Mouse (Mus musculus) liver, embryonic 14.5 days (tissue): ENCODE results near the gene Wipf3. TPM values are rescaled to one million over a fixed set of nuclear protein-coding genes. Genes with fewer than 3 reads are reported as not detected.

Source experiments
- ATAC-seq: fragments of 200-750 bp; cut with Nextera tagmentation; 2 replicates; pipeline ENCODE4 v1.8.0; 2017; ENCODE audit warnings: moderate number of reproducible peaks, mild to moderate bottlenecking, moderate library complexity; ENCODE audit not compliant: insufficient read depth
- DNase-seq, 3 experiments: peaks; one replicate each; pipeline ENCODE4 v3.0.0-alpha.2; 2012 to 2013; ENCODE audit warnings: low read depth in 3 of 3, low spot score in 3 of 3
- H3K27ac ChIP-seq: fragments of 300-500 bp; sonication (generic); 2 replicates; pipeline ENCODE4 v1.5.1; 2014; ENCODE audit warnings: moderate library complexity, mild to moderate bottlenecking, control low read depth, inconsistent platforms
- H3K27me3 ChIP-seq: fragments of 300-500 bp; sonication (generic); 2 replicates; pipeline ENCODE4 v1.6.1; 2014; ENCODE audit warnings: mild to moderate bottlenecking, low read length, moderate library complexity; ENCODE audit not compliant: control insufficient read depth, insufficient read depth
- H3K36me3 ChIP-seq: fragments of 300-500 bp; sonication (generic); replicated peaks from 2 replicates; pipeline ENCODE4 v1.6.1; 2014; ENCODE audit warnings: low read depth; ENCODE audit not compliant: control insufficient read depth, insufficient read depth
- H3K4me1 ChIP-seq, 2 experiments: fragments of 200-500 bp in 1 of 2; fragments of 300-500 bp in 1 of 2; sonication (generic) in 1 of 2; replicated peaks; 2 replicates each; pipeline ENCODE4 v1.6.1; 2012 to 2014; ENCODE audit warnings: antibody characterized with exemption in 1 of 2, inconsistent platforms in 1 of 2, low read length in 1 of 2; ENCODE audit not compliant: control insufficient read depth in 2 of 2, insufficient read depth in 2 of 2
- H3K4me2 ChIP-seq: fragments of 300-500 bp; sonication (generic); 2 replicates; pipeline ENCODE4 v1.6.1; 2014; ENCODE audit warnings: low read depth, mild to moderate bottlenecking, control low read depth, moderate library complexity
- H3K4me3 ChIP-seq, 2 experiments: fragments of 200-500 bp in 1 of 2; fragments of 300-500 bp in 1 of 2; sonication (generic) in 1 of 2; 2 replicates each; pipeline ENCODE4 v1.5.1; 2012 to 2014; ENCODE audit warnings: low read depth in 2 of 2, low read length in 2 of 2, mild to moderate bottlenecking in 2 of 2, control low read depth in 1 of 2, inconsistent platforms in 1 of 2, moderate library complexity in 1 of 2; ENCODE audit not compliant: insufficient read depth in 1 of 2
- H3K9ac ChIP-seq: fragments of 300-500 bp; sonication (generic); replicated peaks from 2 replicates; pipeline ENCODE4 v1.6.1; 2014; ENCODE audit warnings: mild to moderate bottlenecking, control low read depth, moderate library complexity
- H3K9me3 ChIP-seq: fragments of 300-500 bp; sonication (generic); 2 replicates; pipeline ENCODE4 v1.6.1; 2016; ENCODE audit warnings: low read length, mixed read lengths; ENCODE audit not compliant: control insufficient read depth
- CTCF ChIP-seq: IDR thresholded peaks from 2 replicates; pipeline ENCODE4 v1.5.1; 2016; ENCODE audit warnings: antibody characterized with exemption, low read depth, control low read depth
- EP300 ChIP-seq: IDR thresholded peaks from 2 replicates; pipeline ENCODE4 v1.6.1; 2016; ENCODE audit warnings: antibody characterized with exemption, low read depth
- WGBS: fragments of 180-500 bp; shearing (Covaris S2); extraction: QIAGEN DNeasy Blood & Tissue Kit; methylation state at CpG from one replicate; pipeline ENCODE4 v1.1.7; 2014; ENCODE audit not compliant: insufficient replicate concordance; 5-methylcytosine and 5-hydroxymethylcytosine counted together
- polyA plus RNA-seq, 2 experiments: library from polyadenylated mRNA; depleted of rRNA in 1 of 2; stranded (reverse) in 1 of 2; unstranded in 1 of 2; fragments of >200 nt; fragmentation: Nextera tagmentation in 1 of 2; extraction: Ambion mirVana in 1 of 2; gene quantifications; 2 replicates each; pipeline versions ENCODE4 v1.2.1 to v1.2.3; 2012 to 2014

The Wipf3 gene
- polyA plus RNA-seq, 2 experiments: 0.09 to 0.19 TPM

DNA sequence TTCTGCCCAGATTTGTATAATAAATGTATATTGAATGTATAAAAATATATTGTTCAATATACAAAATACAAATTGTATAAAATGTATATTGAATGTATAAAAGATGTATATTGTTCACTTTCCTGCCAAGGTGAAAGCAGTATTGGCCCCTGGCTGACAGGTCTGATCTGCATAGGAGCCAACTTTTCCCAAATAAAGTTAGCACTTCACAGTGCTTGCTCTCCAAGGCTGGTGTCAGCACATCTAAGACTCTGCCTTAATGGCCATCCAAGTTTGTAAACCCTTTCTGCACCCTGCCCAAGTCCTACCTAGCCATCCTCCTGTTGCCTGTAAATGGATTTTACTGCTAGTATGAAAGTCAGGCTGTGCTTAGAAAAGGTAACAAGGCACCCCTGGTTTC lies 64.7 kb downstream of the Wipf3 start:
- DNase-seq (no peak), ATAC-seq (no peak)
- Histone ChIP-seq H3K4me1 (no peaks in the 10 kb centered on the region), H3K27ac (no peak overlapping the region), H3K9ac (no peak overlapping the region), H3K9me3 (no peaks in the 10 kb centered on the region), H3K4me2 (no peak overlapping the region), H3K4me3 (no peak overlapping the region), H3K27me3 (no peaks in the 10 kb centered on the region), H3K36me3 (no peaks in the 10 kb centered on the region)
- no peak for TF ChIP-seq CTCF
- no peak for TF ChIP-seq EP300

DNA sequence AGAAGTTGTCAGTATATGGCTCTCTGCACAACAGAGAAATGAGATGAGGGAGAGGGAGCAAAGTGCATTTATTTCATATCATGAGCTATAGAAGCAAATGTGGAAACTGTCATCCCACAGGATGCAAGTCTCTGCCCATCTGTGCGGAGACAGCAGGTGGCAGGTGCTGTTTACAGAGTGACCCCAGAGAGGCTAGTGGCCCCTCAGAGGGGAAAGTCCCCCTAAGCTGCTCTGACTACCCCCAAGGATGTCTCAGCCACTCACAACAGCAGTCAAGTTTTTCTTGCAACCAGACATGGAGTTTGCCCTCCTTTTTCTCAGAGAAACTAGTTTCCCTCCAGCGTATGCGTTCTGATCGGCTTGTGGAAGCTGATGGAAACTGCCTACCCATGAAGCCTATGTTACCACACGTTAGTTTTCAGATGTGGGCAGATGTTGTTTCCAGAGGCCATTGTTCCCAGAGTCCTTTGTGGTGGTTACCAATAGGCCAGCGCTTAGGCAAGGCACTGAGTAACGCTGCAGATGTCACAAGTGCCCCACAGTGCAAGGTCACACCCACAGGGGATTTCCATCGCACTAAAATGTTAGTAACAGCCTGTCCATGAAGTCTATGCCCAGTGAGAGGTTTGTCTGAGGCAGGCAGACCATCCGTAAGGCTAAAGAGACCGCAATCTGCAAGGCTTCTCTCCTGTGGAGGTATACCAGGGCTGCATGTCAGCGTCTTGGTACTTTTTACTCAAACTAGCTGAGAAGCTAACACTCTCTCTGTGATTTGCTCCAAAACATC lies 65.4 kb downstream of the Wipf3 start:
- WGBS: 67% methylated on average over 11 of the region's 11 CpGs
- no peak for ATAC-seq
- Histone ChIP-seq H3K9me3 (no peaks in the 10 kb centered on the region), H3K36me3 (no peaks in the 10 kb centered on the region), H3K27ac (no peak overlapping the region), H3K9ac (no peak overlapping the region), H3K4me1 (no peaks in the 10 kb centered on the region), H3K4me3 (no peak overlapping the region), H3K27me3 (no peaks in the 10 kb centered on the region), H3K4me2 (no peak overlapping the region)
- TF ChIP-seq EP300 (no peak), CTCF (no peak)
- DNase-seq: no peak

DNA sequence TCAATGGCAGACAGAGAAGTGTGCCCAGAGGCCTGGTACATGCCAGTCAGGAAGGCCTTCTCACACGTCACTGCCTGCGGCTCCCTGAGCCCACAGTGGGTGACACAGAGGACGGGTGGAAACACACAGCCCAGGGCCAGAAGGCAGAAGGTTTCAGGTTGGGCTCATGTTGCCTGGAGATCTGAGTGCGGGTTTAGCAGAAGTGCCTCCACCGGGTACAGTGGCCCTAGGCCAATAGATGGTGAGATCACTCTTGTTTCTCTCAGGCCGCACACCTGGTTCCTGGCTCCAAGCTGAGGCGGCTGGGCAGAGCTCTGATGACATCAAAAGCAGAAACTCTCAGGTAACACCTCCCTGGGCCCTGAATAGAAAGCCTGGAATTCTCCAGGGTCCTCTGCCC lies 66.8 kb downstream of the Wipf3 start:
- Histone ChIP-seq H3K9ac (no peak overlapping the region), H3K36me3 (no peaks in the 10 kb centered on the region), H3K4me2 (no peak overlapping the region), H3K27ac (no peak overlapping the region), H3K9me3 (no peaks in the 10 kb centered on the region), H3K27me3 (no peaks in the 10 kb centered on the region), H3K4me3 (no peak overlapping the region), H3K4me1 (no peaks in the 10 kb centered on the region)
- no peak for TF ChIP-seq EP300
- no peak for TF ChIP-seq CTCF
- no peak for DNase-seq
- 68% methylated on average over 7 of the region's 7 CpGs for WGBS
- ATAC-seq: no peak

DNA sequence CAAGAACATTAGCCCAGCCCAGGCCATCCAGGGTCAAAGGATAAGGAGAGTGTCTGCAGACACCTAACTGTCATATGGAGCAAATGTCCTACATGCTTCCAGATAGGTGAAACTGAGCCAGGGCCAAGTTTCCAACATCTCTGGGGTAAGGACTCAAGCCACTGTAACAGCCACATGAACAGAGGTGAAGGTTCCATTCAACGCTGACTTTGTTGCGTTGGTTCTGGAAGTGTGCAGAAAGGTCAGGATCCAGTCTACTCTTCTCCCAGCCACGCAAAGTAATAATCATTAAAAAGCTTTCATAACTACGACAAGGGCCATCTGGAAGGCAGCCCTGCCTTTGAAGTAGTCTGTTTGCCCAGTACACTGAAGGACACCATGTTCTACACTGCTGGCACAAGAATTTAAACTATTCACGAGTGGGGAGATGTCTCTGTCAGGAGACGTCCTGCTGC lies 73.3 kb downstream of the Wipf3 start:
- 69% methylated on average over 6 of the region's 6 CpGs for WGBS
- no peak for TF ChIP-seq EP300
- TF ChIP-seq CTCF: no peak
- H3K36me3 ChIP-seq: no peaks in the 10 kb centered on the region
- no peak overlapping the region for H3K4me2 ChIP-seq
- H3K9me3 ChIP-seq: no peaks in the 10 kb centered on the region
- H3K27me3 ChIP-seq: no peaks in the 10 kb centered on the region
- no peaks in the 10 kb centered on the region for H3K4me1 ChIP-seq
- H3K4me3 ChIP-seq: no peak overlapping the region
- DNase-seq (no peak), ATAC-seq (no peak)
- H3K27ac ChIP-seq: no peak overlapping the region
- H3K9ac ChIP-seq: no peak overlapping the region

DNA sequence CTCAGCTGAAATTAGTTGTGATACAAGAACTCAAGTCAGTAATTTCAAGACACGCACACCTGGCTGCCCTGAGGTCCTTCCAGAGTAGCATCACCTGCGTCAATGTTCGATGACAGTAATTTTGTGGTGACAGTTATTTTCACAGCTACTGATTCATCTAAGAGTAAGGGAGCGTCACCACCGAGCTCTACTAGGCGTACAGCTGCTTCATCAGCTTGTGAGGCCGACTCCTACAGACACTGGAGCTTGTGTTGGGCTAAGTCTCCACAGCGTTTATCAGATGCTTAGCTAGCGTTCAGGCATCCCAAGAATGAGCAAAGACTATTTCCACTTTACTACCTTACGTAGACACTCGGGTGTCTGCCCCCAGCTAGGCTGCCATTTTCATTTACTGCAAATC lies 76.9 kb downstream of the Wipf3 start:
- Histone ChIP-seq H3K4me1 (no peaks in the 10 kb centered on the region), H3K27ac (no peak overlapping the region), H3K36me3 (no peaks in the 10 kb centered on the region), H3K27me3 (no peaks in the 10 kb centered on the region), H3K9me3 (no peaks in the 10 kb centered on the region), H3K4me3 (no peak overlapping the region), H3K4me2 (no peak overlapping the region), H3K9ac (no peak overlapping the region)
- no peak for ATAC-seq
- no peak for DNase-seq
- TF ChIP-seq CTCF (no peak), EP300 (no peak)
- 66% methylated on average over 11 of the region's 11 CpGs for WGBS
